Mouse (Mus musculus): ENCODE measurements at regions not wholly inside any gene's neighbourhood (a gene's known extent, or its start where the extent isn't known, plus 50 kb on each side); places are given as distances from the start of the nearest gene placed in this dataset.

GRCm38 (mm10) chr14:35650381-35650780 is 161.4 kb downstream of the 4930596D02Rik start:
- no peak for TF ChIP-seq POLR2A (IDR thresholded peaks at IDR 0.05; ENCODE audit: insufficient read depth, low read length)
- no peak for TF ChIP-seq EP300 (IDR thresholded peaks at IDR 0.05; ENCODE audit: insufficient read depth, low read depth, low read length)
- no peak for TF ChIP-seq CTCF (IDR thresholded peaks at IDR 0.05; ENCODE audit: low read depth, low read length)

Measured in ES-Bruce4 (cell line).